Mouse (Mus musculus) embryonic facial prominence, embryonic 13.5 days (tissue): ENCODE data around the gene Vtcn1. TPM values are rescaled to one million over a fixed set of nuclear protein-coding genes. Genes with fewer than 3 reads are reported as not detected.
"Not testable (repeated sequence)": the region's sequence is repeated elsewhere in the genome, so short reads cannot be mapped to it uniquely, and the experiment has no call there.

ENCODE experiments used
- ATAC-seq: fragments of 200-750 bp; cut with Nextera tagmentation; 2 replicates; pipeline ENCODE4 v1.8.0; 2017; ENCODE audit warnings: low read depth; ENCODE audit not compliant: insufficient number of reproducible peaks, insufficient read depth, low FRiP score, low TSS enrichment
- H3K27ac ChIP-seq: fragments of 300-500 bp; sonication (generic); 2 replicates; pipeline ENCODE4 v1.5.1; 2015; ENCODE audit warnings: moderate library complexity, mild to moderate bottlenecking, inconsistent platforms
- H3K27me3 ChIP-seq: fragments of 300-500 bp; sonication (generic); 2 replicates; pipeline ENCODE4 v1.6.1; 2015; ENCODE audit warnings: mild to moderate bottlenecking, inconsistent platforms
- H3K36me3 ChIP-seq: fragments of 300-500 bp; sonication (generic); 2 replicates; pipeline ENCODE4 v1.6.1; 2015; ENCODE audit warnings: mild to moderate bottlenecking, inconsistent platforms
- H3K4me1 ChIP-seq: fragments of 300-500 bp; sonication (generic); 2 replicates; pipeline ENCODE4 v1.6.1; 2015; ENCODE audit warnings: inconsistent platforms
- H3K4me2 ChIP-seq: fragments of 300-500 bp; sonication (generic); 2 replicates; pipeline ENCODE4 v1.6.1; 2015; ENCODE audit warnings: moderate library complexity, mild to moderate bottlenecking, inconsistent platforms
- H3K4me3 ChIP-seq: fragments of 300-500 bp; sonication (generic); 2 replicates; pipeline ENCODE4 v1.5.1; 2015; ENCODE audit warnings: mild to moderate bottlenecking, inconsistent platforms
- H3K9ac ChIP-seq: fragments of 300-500 bp; sonication (generic); 2 replicates; pipeline ENCODE4 v1.6.1; 2015; ENCODE audit warnings: mild to moderate bottlenecking, inconsistent platforms
- H3K9me3 ChIP-seq: fragments of 300-500 bp; sonication (generic); 2 replicates; pipeline ENCODE4 v1.6.1; 2016; ENCODE audit warnings: inconsistent platforms
- WGBS: fragments of 180-500 bp; shearing (Covaris S2); methylation state at CpG from one replicate; pipeline ENCODE4 v1.1.7; 2015; ENCODE audit warnings: mixed read lengths; 5-methylcytosine and 5-hydroxymethylcytosine counted together
- polyA plus RNA-seq: library from polyadenylated mRNA; unstranded; fragments of >200 nt; fragmentation: Nextera tagmentation; extraction: Ambion mirVana; gene quantifications from 2 replicates; pipeline ENCODE4 v1.2.1, GENCODE M21; 2015

Gene Vtcn1
- polyA plus RNA-seq, 1 experiment from 2014 or later, result 0.20 TPM

DNA sequence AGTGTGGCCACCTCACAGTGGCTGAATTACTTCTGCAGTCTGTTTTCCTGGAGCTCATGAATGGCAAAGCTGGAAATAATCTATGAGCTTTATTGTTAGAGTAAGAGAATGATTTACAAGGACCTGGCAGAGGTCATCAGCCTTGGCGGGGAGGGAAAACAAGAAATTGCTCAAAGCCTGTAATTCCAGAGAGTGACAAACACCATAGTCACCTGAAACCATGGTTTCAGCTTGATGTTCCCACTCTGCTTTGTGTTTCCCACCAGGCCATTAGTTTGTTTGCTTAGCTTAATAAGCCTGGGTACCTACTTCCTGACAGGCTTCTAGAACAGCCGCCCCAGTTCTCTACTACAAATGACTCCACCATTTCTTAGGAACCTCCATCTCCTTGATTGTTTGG is 14.8 kb upstream of the Vtcn1 start:
- no peak overlapping the region for H3K4me3 ChIP-seq
- no peak overlapping the region for H3K9ac ChIP-seq
- 58% methylated on average over 2 of the region's 2 CpGs for WGBS
- no peaks in the 10 kb centered on the region for H3K36me3 ChIP-seq
- H3K4me1 ChIP-seq, result no peaks in the 10 kb centered on the region
- H3K9me3 ChIP-seq, result no peaks in the 10 kb centered on the region
- ATAC-seq, result no peak
- no peaks in the 10 kb centered on the region for H3K27me3 ChIP-seq
- no peak overlapping the region for H3K4me2 ChIP-seq
- no peak overlapping the region for H3K27ac ChIP-seq

DNA sequence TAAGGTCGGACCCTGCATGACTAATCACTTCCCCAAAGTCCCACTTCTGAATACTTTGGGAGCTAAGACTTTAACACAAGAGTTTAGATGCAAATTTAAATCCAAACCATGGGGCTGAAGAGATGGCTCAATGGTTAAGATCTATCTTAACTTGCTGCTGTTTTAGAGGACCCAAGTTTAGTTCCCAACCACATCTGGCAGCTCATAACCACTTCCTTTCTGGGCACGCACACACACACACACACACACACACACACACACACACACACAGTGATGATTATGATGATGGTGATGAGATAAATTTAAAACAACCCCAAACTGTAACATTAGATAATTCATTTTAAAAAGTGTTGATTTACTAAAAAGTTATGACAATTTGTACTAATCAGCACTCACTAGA is 13.4 kb upstream of the Vtcn1 start:
- Histone ChIP-seq H3K4me1 (no peaks in the 10 kb centered on the region), H3K27ac (no peak overlapping the region), H3K9me3 (no peaks in the 10 kb centered on the region), H3K4me2 (no peak overlapping the region), H3K36me3 (no peaks in the 10 kb centered on the region), H3K27me3 (no peaks in the 10 kb centered on the region), H3K9ac (no peak overlapping the region), H3K4me3 (no peak overlapping the region)
- 85% methylated on average over 2 of the region's 2 CpGs for WGBS
- no peak for ATAC-seq

DNA sequence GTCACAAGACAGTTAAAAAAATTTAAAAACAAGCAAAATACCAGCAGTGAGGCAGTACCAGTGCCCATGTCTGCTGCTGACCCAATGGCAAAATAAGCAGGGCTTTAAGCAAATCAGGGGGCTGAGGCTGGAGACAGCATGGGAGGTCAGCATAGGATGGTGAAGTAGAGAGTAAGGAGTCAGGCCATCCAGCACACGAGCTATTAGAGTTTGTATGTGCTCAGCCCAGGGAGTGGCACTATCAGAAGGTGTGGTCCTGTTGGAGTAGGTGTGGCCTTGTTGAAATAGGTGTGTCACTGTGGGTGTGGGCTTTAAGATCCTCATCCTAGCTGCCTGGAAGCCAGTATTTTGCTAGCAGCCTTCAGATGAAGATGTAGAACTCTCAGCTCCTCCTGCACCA is 9.8 kb upstream of the Vtcn1 start:
- not testable (repeated sequence) for H3K9ac ChIP-seq, H3K36me3 ChIP-seq, H3K4me1 ChIP-seq, H3K27ac ChIP-seq, H3K27me3 ChIP-seq, ATAC-seq, H3K4me2 ChIP-seq, H3K9me3 ChIP-seq, H3K4me3 ChIP-seq
- 64% methylated on average over 1 of the region's 1 CpGs for whole genome bisulfite sequencing

DNA sequence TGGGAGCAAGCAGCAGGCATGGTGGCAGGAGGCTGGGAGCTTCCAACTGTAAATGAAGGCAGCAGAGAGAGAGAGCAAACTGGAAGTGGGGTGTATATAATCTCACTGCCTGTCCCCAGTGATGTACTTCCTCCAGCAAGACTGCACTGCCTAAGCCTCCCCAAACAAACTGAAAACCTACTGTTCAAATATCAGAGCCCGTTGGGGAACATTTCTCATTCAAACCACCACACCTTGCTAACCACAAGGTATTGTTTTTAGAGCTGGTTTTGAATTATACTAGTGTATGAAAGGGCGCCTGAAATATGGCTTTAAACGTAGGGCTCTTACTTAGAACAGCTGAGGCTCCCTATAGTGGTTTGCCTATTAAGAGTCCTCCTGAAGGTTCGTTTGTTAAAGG is 6.5 kb upstream of the Vtcn1 start:
- 74% methylated on average over 4 of the region's 4 CpGs for WGBS
- no peak overlapping the region for H3K27ac ChIP-seq
- H3K9me3 ChIP-seq, result no peaks in the 10 kb centered on the region
- no peaks in the 10 kb centered on the region for H3K27me3 ChIP-seq
- H3K4me2 ChIP-seq, result no peak overlapping the region
- peaks cover 7% of the 10 kb centered on the region; the same call in 1 of the 2 replicates for H3K4me1 ChIP-seq
- no peak overlapping the region for H3K4me3 ChIP-seq
- ATAC-seq, result no peak
- no peak overlapping the region for H3K9ac ChIP-seq
- no peaks in the 10 kb centered on the region for H3K36me3 ChIP-seq

DNA sequence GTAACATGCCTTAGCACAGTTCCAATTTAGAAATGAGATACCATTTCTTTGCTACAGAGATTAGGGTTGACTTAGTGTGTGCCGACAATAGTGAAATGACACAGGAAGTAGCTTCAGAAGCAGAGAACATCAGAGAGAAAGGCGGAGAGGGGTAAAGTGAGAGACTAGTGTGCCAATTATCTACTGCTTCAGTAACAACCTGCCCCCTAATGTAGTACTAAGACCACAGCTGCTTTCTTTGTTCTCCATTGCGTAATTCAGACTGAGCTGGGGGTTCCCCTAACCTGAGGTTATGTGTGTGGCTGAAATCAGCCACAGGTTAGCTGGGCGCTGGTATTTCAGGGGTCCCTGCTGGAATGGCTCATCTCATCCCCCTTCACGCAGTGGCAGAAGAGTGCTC is 5.7 kb upstream of the Vtcn1 start:
- no peak overlapping the region for H3K9ac ChIP-seq
- H3K4me1 ChIP-seq, result peaks cover 7% of the 10 kb centered on the region; the same call in 1 of the 2 replicates
- no peaks in the 10 kb centered on the region for H3K27me3 ChIP-seq
- no peak overlapping the region for H3K4me2 ChIP-seq
- no peaks in the 10 kb centered on the region for H3K9me3 ChIP-seq
- no peak overlapping the region for H3K27ac ChIP-seq
- no peaks in the 10 kb centered on the region for H3K36me3 ChIP-seq
- no peak for ATAC-seq
- 93% methylated on average over 5 of the region's 5 CpGs for WGBS
- H3K4me3 ChIP-seq, result no peak overlapping the region

DNA sequence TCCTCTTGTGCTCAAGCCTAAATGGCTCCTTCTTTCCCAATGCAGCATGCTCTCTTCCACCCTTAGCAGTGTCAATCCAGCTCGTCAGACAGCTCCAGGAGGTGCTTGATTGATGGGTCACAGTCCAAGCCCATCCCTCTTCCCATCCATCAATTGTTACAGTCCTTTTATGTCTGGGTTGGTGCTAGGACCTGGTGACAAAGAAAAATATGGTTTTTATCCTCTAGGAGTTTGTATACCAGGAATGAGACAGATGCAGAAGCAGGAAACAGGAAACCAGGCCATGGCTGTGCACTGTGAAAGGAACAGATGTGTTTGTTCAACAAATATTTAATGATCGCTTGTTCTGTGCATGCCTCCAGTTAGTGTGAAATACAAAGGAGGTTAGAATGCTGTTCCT is 4.4 kb upstream of the Vtcn1 start:
- H3K36me3 ChIP-seq, result no peaks in the 10 kb centered on the region
- ATAC-seq, result no peak
- WGBS, result 42% methylated on average over 2 of the region's 2 CpGs
- H3K27ac ChIP-seq, result peak overlapping the region; percentile 53; the same call in 1 of the 2 replicates
- H3K27me3 ChIP-seq, result no peaks in the 10 kb centered on the region
- H3K4me2 ChIP-seq, result no peak overlapping the region
- H3K9me3 ChIP-seq, result no peaks in the 10 kb centered on the region
- H3K4me3 ChIP-seq, result no peak overlapping the region
- peaks cover 7% of the 10 kb centered on the region; the same call in 1 of the 2 replicates for H3K4me1 ChIP-seq
- H3K9ac ChIP-seq, result no peak overlapping the region

DNA sequence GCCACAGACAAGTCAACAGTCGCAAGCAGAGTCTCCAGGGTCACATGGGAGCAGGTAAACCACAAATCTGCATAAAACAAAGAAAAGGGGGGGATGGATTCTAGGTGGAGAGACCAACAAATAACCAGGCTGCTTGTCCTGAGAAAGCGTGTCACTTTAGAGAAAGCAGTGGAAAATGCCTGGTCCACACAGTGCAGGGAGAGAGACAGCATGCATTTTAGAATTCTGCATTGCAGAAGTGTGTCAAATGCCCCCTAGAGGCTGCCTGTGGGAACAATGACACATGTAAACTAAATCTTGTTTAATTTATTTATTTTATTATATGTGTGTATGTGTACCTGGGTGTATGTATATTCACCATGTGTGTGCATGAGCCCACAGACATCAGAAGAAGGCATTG is 4.0 kb upstream of the Vtcn1 start:
- H3K27ac ChIP-seq, result peak overlapping the region; percentile 53; the same call in 1 of the 2 replicates
- WGBS, result 39% methylated on average over 2 of the region's 2 CpGs
- no peaks in the 10 kb centered on the region for H3K27me3 ChIP-seq
- no peak overlapping the region for H3K4me3 ChIP-seq
- no peak overlapping the region for H3K9ac ChIP-seq
- no peak for ATAC-seq
- H3K9me3 ChIP-seq, result no peaks in the 10 kb centered on the region
- H3K4me2 ChIP-seq, result no peak overlapping the region
- H3K4me1 ChIP-seq, result peaks cover 7% of the 10 kb centered on the region; the same call in 1 of the 2 replicates
- H3K36me3 ChIP-seq, result no peaks in the 10 kb centered on the region

DNA sequence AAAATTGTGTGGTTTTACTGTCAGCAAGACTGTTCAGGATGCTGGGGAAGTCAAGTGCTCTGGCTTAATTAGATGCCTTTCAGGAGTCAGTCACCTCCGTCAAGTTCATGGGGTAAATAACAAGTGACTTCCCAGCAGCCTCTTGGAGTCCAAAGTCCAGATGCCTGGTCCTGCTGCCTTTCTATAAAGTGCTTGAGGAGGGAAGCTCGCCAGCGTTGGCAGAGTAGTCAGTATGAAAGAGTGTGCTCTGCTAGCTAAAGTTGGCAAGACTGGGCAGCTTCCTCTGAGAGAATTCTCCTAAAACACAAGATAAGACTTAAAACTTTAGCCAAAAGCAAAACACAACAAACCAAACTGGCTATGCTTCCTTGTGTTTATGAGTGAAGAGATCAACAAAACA is 18.5 kb downstream of the Vtcn1 start:
- no peaks in the 10 kb centered on the region for H3K36me3 ChIP-seq
- WGBS, result 78% methylated on average over 3 of the region's 3 CpGs
- no peaks in the 10 kb centered on the region for H3K4me1 ChIP-seq
- H3K4me2 ChIP-seq, result no peak overlapping the region
- H3K27me3 ChIP-seq, result no peaks in the 10 kb centered on the region
- no peak overlapping the region for H3K9ac ChIP-seq
- no peak for ATAC-seq
- no peak overlapping the region for H3K4me3 ChIP-seq
- H3K27ac ChIP-seq, result no peak overlapping the region
- H3K9me3 ChIP-seq, result no peaks in the 10 kb centered on the region

DNA sequence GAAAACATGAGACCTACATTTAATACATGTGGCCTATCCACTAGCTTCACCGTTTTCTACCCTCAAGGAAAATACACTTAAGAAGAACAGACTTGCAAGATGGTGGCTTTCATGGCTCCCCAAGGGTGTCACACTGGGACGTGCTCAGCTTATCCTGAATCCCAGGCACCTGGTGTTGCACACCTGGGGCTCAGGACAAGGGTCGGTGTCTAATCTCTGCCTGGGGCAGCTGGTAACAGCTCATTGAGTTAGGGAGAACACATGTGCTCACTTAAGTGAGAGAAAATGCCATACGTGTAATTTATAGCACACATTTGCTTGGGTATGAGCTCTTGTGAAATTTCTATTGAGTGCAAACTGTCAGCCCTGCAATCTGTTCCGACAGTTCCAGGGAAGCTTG is 19.1 kb downstream of the Vtcn1 start:
- H3K27ac ChIP-seq, result no peak overlapping the region
- H3K4me2 ChIP-seq, result no peak overlapping the region
- 63% methylated on average over 5 of the region's 5 CpGs for WGBS
- no peaks in the 10 kb centered on the region for H3K4me1 ChIP-seq
- H3K9me3 ChIP-seq, result no peaks in the 10 kb centered on the region
- no peaks in the 10 kb centered on the region for H3K27me3 ChIP-seq
- no peak for ATAC-seq
- H3K36me3 ChIP-seq, result no peaks in the 10 kb centered on the region
- H3K9ac ChIP-seq, result no peak overlapping the region
- no peak overlapping the region for H3K4me3 ChIP-seq

DNA sequence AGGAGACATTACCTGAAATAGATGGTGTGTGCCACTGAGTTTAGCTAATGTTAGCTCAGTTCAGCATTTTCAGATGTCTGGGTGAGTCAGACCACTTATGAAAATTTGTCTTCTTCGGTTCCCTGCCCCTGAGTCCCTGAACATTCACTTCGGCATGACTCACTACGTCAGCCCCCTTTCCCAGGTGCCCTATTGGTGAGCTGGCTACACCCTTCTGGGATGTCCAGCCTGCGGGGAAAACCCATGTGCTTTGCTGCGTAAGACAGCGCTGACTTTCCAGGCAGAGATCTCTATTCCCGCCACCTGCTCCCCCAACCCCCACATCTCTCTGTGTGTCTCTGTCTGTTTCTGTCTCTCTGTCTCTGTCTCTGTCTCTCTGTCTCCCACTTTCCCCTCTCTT is 23.1 kb downstream of the Vtcn1 start:
- 85% methylated on average over 7 of the region's 7 CpGs for WGBS
- no peak for ATAC-seq
- no peak overlapping the region for H3K4me2 ChIP-seq
- H3K27ac ChIP-seq, result no peak overlapping the region
- no peaks in the 10 kb centered on the region for H3K9me3 ChIP-seq
- no peak overlapping the region for H3K9ac ChIP-seq
- no peaks in the 10 kb centered on the region for H3K4me1 ChIP-seq
- no peaks in the 10 kb centered on the region for H3K27me3 ChIP-seq
- no peak overlapping the region for H3K4me3 ChIP-seq
- no peaks in the 10 kb centered on the region for H3K36me3 ChIP-seq

DNA sequence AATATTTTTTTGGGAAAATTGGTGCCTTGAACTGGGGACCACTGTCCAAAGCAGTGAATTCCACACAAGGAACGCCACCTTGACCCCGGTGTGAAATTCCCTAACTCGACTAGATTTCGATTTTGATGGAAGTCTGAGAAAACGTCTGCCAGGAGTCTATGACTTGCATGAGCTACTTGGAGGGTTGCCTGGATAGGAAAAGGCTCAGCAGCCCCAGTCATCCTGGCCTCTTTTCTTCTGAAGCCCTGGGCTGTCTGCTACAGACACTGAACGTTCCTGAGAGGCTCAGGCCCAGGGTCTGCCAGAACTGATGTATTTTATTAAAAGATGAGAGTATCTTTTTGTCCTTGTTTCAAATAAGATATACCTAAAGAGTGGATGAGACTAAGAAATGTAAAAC is 25.2 kb downstream of the Vtcn1 start:
- Histone ChIP-seq H3K36me3 (no peaks in the 10 kb centered on the region), H3K27me3 (no peaks in the 10 kb centered on the region), H3K4me3 (no peak overlapping the region), H3K9ac (no peak overlapping the region), H3K4me1 (no peaks in the 10 kb centered on the region), H3K9me3 (no peaks in the 10 kb centered on the region), H3K27ac (no peak overlapping the region), H3K4me2 (no peak overlapping the region)
- no peak for ATAC-seq
- WGBS, result 75% methylated on average over 6 of the region's 6 CpGs

DNA sequence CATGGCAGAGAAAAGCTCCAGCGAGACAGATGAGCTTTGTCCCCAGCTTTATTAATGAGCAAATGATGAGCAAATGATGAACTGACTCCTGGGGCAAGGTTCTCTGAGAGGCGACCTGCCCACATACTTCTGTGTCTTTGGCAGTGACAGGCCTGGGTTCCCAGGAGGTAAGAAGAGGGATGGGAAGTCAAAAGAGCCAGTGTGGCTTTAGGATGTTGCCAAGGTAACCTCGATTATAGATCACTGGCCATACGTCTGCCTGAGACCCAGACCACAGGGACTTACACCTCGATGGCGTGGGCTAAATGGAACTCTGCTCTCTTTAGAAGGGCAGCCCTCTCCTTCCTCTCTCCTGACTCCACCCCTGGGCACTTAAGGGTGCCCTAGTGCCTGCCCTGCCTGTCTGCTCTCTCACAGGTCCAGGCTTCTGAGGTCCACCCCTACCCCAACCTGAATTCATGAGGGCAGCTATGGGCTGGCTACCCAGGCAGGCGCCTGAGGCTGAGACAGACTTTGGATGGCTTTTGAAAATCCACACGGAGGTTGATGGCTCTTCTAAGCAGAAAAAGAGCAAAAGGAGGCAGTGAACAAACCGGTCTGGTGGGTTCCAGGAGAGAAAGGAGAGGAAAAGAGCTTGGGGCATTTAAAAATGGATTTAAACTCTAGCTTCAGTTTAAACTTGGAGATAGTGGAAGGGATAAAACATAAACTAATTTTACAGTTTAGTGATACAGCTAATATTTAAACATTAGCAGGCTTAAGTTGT is 31.0 kb downstream of the Vtcn1 start:
- Histone ChIP-seq H3K9me3 (no peaks in the 10 kb centered on the region), H3K4me3 (no peak overlapping the region), H3K4me2 (no peak overlapping the region), H3K4me1 (peaks cover 8% of the 10 kb centered on the region; the same call in 1 of the 2 replicates), H3K36me3 (no peaks in the 10 kb centered on the region), H3K27ac (peak overlapping the region; percentile 51), H3K27me3 (no peaks in the 10 kb centered on the region), H3K9ac (no peak overlapping the region)
- ATAC-seq, result no peak
- 53% methylated on average over 9 of the region's 9 CpGs for WGBS
